7 mouse cellular contexts compared by ENCODE assay signal in genomic region chr6:84058671-84059141, GRCm38 (mm10). TPM values are rescaled to one million over a fixed set of nuclear protein-coding genes. Genes with fewer than 3 reads are reported as not detected.
DNase-seq lines count a peak whose midpoint lies in the region; TF ChIP-seq lines count a peak whose summit lies in the region.

No protein-coding gene starts in this region.

- TF ChIP-seq POLR2A in lung, adult 2 months (IDR thresholded peaks at IDR 0.05; ENCODE audit: borderline replicate concordance, extremely low read depth, low read depth, low read length) = no peak

- DNase-seq in adipocyte (ENCODE audit: low spot score) = peak; percentile 83
- peak; percentile 74 for DNase-seq in heart, postnatal 4 days
- peak; percentile 24 for DNase-seq in lung, adult 2 months
- no peak for DNase-seq in B cell, adult 2 months
- DNase-seq in testis, postnatal 10 days (ENCODE audit: low spot score) = no peak
- no peak for DNase-seq in thymus, postnatal 14 days

- 28% methylated on average over 5 of the region's 5 CpGs for WGBS in lung, adult 2 months

- peaks cover 49% of the 10 kb centered on the region for H3K4me1 ChIP-seq in brown adipose tissue, adult 24 weeks (ENCODE audit: control insufficient read depth, insufficient read depth, insufficient read length, low read length)
- peaks cover under 1% of the 10 kb centered on the region; the same call in 1 of the 2 replicates for H3K4me1 ChIP-seq in lung, adult 2 months (ENCODE audit: control insufficient read depth, insufficient read depth, low read length)

- no peak for TF ChIP-seq CTCF in lung, adult 2 months (IDR thresholded peaks at IDR 0.05; ENCODE audit: insufficient read depth, low read length)

- no peak overlapping the region for H3K4me3 ChIP-seq in brown adipose tissue, adult 24 weeks (ENCODE audit: insufficient read depth, low read depth, low read length)
- H3K4me3 ChIP-seq in lung, adult 2 months (replicated peaks; ENCODE audit: extremely low read depth, low read depth, low read length) = no peak overlapping the region

- peak overlapping the region; percentile 85 for H3K27ac ChIP-seq in brown adipose tissue, adult 24 weeks (replicated peaks; ENCODE audit: low read depth, low read length)

RNA-seq across cellular contexts. Expression of gene Dysf, which starts 50.3 kb away (rescaled TPM):
- polyA plus RNA-seq in brown adipose tissue, adult 24 weeks (2012; ENCODE audit: insufficient read depth, insufficient read length, missing spikeins) = 13.8 and 22.9 TPM in 2 replicates
- total RNA-seq in heart, postnatal 4 days (2021) = 100 to 1,000 TPM in 1 of 2 experiments, 10 to 100 TPM in 1; 96.4 to 109 TPM
- polyA plus RNA-seq in lung, adult 2 months (2012; rRNA removed) = 14.4 and 21.9 TPM in 2 replicates

Comparison
In these comparisons a context has a peak if more than half of its experiments do, and no peak if none do; other contexts are left out.
1. DNase-seq: peak in adipocyte (single experiment), heart, postnatal 4 days (single experiment) and lung, adult 2 months (single experiment); none in B cell, adult 2 months (0 of 2), testis, postnatal 10 days (single experiment) and thymus, postnatal 14 days (single experiment).